Mouse (Mus musculus) frontal cortex, adult 2 months (tissue): ENCODE results near the gene Rreb1. TPM values are rescaled to one million over a fixed set of nuclear protein-coding genes. Genes with fewer than 3 reads are reported as not detected.
"Not testable (repeated sequence)": the region's sequence is repeated elsewhere in the genome, so short reads cannot be mapped to it uniquely, and the experiment has no call there.

ENCODE experiments used
- DNase-seq, 2 experiments: peaks; one replicate each; pipeline ENCODE4 v3.0.0; 2022; ENCODE audit warnings: low spot score in 1 of 2; ENCODE audit errors: extremely low spot score in 1 of 2
- polyA plus RNA-seq: library from polyadenylated mRNA; depleted of rRNA; stranded (reverse); fragments of >200 nt; gene quantifications from 2 replicates; pipeline ENCODE4 v1.2.3, GENCODE M21; 2012

The Rreb1 gene
- polyA plus RNA-seq, 1 experiment = 38.2 TPM

DNA sequence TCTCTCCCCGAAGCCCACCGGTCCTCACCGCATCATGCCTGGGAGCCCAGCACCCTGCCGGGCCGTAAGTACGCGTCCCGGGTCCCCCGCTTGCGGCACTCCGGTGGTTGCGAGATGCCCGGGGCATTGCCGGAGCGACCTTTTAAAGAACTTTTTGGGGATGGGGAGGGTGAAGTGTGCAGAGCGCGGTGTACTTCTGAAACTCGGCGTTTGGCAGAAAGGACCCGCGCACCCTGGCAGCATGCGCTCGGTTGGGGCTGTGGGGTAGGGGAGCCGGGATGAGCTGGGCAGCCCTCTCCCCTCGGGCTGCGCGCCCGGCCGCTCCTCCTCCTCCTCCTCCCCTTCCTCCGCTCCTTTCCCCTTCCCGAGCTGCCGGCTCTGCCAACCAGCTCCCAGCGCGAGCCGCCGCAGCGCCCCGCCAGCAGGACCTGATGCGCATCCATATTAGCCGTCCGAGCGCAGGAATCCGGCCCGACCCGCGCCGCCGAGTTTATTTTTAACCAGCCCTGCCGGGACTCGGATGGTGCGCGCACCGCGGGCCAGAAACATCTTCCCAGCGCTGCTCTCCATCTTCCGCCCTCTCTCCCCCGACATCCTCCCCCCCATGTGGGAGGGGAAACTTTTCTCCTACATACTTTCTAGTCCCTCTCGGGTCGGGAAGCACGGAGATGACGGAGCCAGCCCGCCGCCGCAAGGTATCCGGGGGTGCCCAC, 48.2 kb downstream of the Rreb1 start:
- DNase-seq = peak in 1 of 2 experiments; percentile 42

DNA sequence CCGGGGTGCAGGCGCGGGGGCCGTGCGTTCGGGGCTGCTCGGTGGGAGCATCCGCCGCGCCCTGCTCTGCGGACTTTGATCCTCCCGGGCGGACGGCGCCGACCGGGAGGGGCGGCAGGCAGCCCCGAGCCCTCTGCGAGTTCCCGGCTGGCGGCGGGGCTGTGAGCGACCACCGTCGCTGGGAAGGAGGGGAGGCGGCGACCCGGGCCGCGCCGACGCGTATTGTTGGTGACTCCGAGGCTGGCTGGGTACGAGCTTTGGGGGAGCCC, 48.7 kb downstream of the Rreb1 start:
- DNase-seq = no peak

DNA sequence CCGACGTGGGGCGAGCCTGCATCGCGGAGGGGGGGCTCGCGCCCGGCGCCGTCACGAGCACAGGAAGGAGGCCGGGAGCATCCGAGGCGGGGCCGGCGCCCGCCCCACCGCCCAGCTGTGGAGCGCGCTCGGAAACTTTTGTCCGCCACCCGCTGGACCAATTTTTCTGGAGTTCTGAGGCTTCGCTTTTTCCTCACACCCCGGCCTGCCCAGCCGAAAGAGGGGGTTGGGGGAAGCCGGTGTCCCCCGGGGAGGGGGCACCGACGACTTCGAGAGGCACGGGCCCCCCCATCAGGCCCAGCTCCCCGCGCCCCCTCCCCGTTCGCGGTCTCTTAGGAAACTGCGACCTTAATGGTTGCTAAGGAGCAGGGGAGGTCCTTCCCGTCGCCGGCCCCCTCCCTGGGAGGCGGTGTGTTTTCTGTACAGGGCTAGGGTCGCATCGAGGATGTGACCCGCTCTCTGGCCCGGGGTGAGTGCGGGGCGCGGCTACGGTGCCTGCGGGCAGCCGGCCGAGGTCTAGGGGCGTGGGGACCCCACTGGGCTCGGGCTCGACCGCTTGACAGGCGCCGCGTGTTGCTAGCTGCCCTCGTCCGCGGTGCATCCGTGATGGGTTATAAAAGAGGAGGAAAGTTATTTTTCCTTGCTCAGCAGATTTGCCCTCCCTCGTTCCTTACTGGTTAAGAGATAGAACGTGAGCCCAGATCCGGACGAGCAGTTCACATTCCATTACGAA, 49.2 kb downstream of the Rreb1 start:
- no peak for DNase-seq

DNA sequence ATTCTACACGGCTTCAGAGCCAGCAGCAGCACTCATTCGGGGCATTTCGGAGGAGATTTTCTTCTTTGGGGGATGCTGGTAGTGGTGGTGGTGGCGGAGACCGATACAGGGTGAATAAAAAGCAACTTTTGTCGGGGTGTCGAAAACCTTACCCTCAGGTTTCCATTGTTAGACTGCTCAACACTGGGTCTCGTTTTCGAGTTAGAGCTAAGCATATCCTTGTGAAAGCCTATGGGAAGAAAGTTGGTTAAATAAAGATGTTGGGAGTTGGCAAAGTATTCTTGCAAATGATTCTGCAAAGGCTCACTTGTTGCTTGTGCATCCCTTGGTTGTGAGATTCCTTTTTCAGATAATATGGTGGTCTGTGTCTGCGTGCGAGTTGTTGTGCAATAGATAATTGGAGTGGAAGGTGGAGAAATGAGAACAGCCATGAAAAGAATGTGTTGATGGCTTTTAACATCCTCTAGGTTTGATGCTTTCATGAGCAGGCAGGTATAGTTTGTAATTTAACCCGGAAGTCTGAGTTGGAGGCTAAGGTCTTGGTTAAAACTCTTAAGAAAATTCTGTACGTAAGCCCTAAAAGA, 49.9 kb downstream of the Rreb1 start:
- DNase-seq = no peak

DNA sequence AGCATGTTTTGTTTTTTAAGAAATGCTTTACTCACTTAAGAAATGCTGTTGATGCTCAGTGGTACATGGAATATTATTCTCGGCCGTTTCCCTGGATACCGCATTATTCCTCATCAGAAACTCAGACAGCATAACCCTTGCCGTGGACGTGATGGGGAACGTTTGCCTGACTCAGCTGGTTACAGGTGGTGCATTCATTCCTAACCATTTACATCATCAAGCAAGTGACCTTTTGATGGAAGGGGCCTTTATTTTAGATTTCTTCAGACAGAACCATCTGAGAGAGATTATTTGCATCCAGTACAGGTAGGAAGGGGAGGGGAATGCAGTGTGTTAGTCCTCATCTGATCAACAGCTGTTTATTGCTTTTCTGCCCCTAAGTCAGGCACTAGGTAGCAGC, 50.7 kb downstream of the Rreb1 start:
- no peak for DNase-seq

DNA sequence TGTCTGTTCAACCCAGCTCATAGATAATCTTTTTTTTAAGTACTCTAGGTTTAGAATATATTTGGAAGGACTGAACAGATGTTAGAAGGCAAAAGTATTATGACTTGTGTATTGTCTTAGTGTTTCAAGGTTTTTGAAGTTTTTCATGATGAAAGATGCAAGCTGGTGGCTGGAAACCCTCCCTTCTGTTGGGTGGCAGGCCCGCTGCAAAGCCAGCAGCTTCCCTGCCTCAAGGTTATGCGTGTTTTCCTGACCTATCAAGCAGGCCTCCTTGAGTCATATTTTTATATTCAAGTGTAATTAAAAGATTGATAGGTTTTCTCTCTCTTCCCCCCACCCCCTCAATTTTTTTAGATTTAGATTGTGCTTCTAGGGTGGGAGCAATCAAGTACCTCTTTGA, 52.1 kb downstream of the Rreb1 start:
- no peak for DNase-seq

DNA sequence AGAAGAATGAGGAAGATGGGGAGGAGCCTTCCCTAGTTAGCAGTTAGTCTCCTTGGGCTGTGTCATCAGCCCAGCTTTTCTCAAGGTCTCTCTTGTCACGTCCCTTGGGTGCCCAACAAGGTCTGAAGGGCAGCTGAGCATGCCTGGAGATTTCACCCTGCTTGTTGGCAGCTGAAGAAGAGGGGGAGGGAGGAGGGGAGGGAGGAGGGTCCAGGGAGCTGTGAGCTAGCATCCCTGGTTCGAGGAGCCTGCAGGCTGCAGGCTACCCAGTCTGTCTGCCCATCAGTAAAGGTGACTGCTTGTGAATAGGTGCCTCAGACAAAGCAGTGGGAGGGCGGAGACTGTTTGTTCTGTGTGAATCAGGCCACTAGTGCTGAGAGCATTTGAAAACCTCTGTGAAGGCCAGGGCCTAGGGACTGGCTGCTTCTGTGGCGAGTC, 52.7 kb downstream of the Rreb1 start:
- DNase-seq = no peak

DNA sequence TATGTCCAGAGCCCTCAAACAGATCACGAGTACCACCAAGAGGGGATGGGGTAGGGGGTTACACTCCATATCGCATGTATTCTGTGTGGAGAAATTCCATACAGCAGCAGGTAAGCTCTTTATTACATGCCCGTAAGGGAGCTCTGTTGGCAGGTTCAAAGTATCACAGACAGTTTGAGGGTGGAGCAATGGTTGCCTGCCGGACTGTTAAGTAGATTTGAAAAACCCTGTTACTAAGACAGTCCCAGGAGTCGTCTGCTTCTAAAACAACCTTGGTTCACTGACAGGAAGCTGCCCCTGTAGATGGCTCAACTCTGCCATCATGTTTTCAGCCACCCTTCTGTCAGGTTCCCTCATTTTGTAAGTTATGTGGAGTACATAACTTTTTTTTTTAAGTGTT, 54.3 kb downstream of the Rreb1 start:
- no peak for DNase-seq

DNA sequence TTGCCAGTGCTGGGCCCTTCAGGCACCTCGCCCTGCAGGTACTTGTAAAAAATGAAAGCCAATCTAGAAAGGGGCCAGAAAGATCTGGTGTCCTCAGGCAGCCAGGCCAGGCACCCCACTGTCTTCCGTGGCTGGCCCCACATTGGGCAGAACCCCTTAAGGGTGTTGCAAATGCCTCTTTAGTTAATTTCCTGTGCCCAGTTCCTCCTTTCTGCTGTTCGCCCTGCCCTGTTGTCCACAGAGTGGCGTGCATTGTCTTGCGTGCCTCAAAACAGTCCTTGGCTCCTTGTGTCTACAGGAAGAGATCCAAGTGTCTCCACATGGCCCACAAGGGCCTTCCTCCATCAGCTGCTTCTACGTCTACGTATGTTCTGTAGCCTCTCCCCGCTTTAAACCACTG, 55.3 kb downstream of the Rreb1 start:
- DNase-seq = no peak

DNA sequence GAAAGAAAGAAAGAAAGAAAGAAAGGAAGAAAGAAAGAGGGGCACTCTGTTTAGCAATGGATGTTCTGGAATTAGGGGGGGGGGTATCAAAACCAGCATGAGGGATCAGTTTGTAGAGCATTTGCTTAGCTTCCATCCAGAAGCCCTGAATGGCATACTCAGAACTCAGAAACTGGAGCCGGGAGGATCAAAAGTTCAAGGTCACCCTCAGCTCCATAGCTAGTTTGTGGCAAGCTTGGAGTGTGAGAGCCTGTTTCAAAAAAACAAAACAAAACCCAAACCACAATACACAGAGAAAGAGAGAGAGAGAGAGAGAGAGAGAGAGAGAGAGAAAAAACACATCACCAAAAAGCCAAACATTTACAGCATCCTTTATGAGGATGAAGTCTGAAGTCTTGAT, 57.1 kb downstream of the Rreb1 start:
- no peak for DNase-seq

DNA sequence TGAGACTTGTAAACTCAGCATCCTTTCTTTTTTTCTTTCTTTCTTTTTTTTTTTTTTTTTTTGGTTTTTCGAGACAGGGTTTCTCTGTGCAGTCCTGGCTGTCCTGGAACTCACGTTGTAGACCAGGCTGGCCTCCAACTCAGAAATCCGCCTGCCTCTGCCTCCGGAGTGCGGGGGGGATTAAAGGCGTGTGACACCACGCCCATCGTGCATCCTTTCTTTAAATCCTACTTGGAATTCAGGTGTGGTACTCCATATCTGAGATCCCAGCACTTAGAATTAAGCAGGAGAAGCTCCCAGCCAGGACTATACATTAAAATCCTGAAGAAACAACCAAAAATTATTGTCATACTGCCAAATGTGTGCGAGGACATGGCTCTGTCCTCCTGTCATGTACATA, 57.6 kb downstream of the Rreb1 start:
- not testable (repeated sequence) for DNase-seq

DNA sequence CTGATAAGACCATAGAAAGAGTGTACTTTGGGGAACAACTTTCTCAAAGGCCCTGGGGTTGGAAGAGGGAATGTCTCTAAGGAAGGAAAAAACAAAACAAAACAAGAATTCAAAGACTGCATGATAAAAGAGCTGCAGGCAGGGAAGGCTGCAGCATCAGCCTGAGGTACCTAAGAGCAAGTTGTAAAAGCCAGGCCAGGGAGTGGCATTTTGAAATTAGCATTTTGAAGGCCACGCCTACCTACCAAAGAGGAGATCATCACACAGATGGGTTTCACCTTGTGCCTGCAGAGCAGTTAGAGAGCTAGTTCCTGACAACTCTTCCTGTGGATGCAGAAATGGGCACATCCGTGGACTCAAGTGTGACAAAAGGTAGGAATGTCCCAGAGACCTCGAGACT, 59.2 kb downstream of the Rreb1 start:
- DNase-seq = no peak

DNA sequence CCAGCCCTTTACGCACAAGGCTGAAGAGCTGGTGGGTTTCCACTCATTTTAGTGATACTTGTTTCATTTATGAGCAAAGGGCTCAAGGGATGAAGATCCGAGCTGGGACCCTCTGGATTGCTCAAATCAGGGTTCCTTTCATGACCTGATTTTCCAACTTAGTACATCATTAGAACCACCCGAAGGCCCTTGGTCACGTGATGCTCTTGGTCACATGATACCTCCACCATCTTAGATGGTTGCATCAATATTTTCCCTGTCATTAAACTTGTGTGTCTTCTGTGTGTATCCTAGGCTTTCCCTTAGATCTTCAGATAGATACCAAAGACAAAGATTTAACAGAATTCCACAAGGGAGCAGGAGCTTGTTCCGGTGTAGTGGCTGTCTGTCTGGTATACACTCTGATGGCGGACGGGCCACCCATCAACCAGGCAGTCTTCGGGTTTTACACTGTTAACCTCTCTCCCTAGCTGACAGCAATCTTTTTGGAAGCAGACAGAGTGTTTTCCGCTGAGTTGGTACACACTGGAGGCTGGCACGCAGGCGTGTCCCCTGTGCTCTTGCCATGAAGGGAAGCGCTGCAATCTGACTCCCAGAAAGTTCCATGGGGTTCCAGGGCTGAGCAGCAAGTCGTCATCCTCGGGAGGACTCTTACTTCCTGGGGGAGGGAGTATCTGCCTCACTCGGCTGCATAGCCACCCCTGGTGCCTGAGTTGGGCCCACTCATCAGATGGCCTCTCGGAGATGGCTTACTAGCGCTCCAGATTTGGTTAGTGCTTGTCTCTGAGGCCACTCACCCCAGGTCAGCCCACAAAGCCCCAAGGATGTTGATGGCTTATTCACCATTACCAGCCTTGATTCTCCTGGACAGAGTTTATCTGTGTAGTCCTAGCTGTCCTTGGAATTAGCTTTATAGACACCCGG, 60.3 kb downstream of the Rreb1 start:
- no peak for DNase-seq

DNA sequence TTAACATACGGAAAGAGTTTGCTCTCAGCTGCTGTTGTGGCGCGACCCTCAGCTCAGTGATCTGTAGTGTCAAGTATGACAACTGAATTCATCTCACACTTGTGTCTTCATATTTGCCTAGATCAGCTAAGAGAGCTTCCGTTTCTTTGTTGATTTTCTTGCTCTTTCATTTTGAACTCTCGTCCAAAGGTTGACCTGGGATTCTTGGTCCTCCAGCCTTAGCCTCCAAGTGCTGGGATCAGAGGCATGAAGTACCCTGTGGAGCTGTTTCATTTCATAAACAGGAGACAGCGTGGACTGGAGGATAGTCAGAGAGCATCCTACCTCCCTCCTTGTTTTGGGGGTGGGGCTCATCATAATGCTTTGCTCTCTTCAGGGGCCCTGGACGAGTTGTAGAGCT, 65.0 kb downstream of the Rreb1 start:
- DNase-seq = no peak

DNA sequence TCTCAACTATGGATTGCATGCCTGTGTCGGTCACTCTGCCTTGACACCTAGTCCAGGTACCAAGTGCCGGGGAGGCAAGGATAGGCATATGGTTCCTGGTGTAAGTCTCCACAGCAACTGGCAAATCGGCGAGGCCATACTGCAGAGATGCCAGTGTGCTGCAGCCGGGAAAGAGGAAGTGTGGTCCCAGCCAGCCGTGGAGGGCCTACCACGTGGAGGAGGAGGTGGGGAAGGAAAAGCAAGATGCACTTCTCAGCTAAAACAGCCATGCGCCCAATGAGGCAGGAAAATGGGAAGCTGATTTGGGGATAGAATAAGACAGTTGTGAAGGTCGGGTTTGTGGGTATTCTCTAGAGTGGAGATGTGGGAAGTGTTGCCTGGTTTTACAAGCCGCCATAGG, 65.6 kb downstream of the Rreb1 start:
- no peak for DNase-seq

DNA sequence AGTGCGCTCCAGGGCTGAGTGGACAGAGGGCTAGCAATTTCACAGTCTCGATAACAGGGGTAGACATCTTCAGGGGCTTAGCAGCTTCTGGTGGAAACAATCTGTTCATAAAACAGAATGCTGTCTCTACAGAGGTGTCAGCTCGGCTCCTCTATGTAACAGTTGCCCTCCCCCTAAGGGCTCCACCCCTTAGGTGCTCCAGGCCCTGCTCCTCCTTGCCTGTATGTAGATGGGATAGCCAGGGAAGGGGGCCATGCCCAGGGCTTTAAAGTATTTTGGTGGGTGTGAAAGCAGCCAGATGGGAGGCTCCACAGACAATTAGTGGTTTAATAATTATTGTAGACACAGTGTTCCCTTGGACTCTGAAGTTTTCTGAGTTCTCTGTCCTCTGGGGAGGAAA, 67.0 kb downstream of the Rreb1 start:
- no peak for DNase-seq

DNA sequence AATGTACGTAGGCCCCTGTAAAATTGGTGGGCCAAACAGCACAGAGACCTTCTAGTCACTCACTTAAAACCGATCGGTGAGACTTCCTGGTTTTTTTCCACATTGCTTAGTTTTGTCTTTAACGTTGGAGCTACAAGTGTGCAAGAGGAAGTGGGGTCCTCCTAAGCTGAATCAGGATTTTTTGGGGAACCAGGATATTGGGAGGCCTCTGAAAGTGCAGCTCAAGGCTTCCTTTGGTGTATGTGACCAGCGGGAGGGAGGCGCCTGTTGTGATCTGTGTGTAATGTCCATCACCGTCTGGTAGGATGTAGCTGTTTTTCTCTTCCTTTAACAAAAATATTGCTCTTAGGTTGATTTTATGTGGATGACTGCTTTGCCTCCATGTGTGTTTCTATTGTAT, 67.4 kb downstream of the Rreb1 start:
- DNase-seq = no peak

DNA sequence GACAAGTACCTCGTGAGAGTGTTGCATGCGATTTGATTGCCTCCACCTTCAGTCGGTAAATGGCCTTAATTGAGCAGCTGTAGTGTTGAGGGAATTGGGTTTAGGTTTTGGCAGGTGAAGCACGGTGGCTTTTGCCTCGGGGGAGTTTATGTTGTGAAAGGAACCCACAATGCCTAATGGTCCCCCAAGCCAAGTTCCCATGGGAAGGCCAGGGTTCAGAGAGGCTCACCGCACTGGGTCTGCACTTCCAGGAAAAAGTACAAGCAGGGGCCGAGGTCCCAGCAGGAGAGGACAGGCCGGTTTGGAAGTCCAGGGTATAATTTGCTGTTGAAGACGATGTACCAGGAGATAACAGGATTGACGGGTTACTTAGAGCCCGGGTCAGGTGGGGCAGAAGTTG, 68.3 kb downstream of the Rreb1 start:
- no peak for DNase-seq

DNA sequence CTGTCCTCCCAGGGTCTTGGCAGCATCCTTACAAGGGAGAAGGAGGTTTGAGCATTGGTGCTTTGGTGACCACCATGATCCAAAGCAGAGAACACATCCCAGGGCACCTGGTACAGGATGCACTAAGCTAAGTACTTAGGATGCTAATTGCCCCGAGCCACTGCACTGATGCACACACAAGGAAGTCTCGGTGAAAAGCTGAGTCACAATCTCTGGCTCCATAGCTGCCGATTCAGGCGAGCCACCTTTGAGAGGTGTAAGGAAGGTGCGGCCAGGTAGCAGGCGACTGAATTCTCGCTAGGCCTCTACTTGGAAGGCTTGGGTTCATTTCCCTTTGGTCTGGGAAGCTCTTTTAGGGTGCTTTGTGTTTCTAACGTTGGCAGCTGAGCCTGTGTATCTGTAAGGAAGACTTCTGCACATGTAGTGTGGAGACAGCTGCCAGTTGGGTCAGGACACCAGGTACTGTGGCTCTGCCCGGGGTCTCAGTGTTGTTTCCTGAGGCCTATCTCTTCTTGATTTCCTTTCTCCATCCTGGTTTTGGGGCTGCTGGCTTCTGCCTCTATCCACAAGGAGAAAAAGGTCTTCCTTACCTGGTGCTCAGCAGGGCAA, 68.9 kb downstream of the Rreb1 start:
- DNase-seq = no peak

DNA sequence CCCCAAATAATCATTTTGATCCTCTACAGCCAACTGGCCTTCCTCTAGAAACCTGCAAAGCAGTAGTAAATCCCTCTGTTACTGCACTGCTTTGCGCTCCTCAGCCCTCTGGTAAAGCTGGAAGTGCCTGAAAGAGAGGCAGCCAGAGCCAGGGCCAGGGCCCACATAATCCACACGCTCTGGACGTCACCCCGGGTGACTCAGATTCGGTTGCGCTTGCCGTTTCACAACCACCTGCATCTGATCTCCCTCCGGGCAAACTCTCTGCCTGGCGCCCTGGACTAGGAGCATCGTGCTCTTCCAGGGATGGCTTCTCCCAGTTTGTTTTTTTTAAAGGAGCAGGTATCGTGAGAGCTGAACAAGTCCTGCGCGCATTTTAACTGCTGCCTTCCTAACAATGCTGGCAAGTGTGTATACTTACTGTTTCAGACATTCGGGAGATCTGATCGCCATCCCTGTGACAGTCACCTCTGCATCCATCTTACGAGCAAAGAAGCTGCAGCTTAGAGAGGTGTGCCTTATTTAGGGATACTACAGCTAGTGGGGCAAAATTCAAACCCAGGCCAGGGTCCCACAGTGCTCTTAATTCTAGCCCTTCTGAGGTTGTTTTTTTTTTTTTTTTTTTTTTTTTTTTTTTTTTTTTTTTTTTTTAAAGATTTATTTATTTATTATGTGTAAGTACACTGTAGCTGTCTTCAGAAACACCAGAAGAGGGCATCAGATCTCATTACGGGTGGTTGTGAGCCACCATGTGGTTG, 69.6 kb downstream of the Rreb1 start:
- DNase-seq = no peak
